8 mouse cellular contexts compared by ENCODE assay signal in genomic region chr19:26604755-26605300, GRCm38 (mm10). TPM values are rescaled to one million over a fixed set of nuclear protein-coding genes. Genes with fewer than 3 reads are reported as not detected.
DNase-seq lines count a peak whose midpoint lies in the region; ATAC-seq and TF ChIP-seq lines count a peak whose summit lies in the region.

Gene Smarca2, plus strand, starts transcription at chr19:26605050.

- intact Hi-C loops in heart, adult 2 months (cut with DNase I) = no loop called here

- no peaks in the 10 kb centered on the region for H3K36me3 ChIP-seq in embryonic facial prominence, embryonic 14.5 days (ENCODE audit: control insufficient read depth, insufficient read depth, low read length)
- H3K36me3 ChIP-seq in heart, adult 2 months (ENCODE audit: control insufficient read depth, insufficient read depth, low read length) = peaks cover 4% of the 10 kb centered on the region
- H3K36me3 ChIP-seq in limb, embryonic 12.5 days = no peaks in the 10 kb centered on the region
- H3K36me3 ChIP-seq in midbrain, embryonic 14.5 days (ENCODE audit: control insufficient read depth, insufficient read depth, low read length) = no peaks in the 10 kb centered on the region

- TF ChIP-seq POLR2A in heart, adult 2 months (IDR thresholded peaks at IDR 0.05; ENCODE audit: insufficient read depth, low read depth, low read length) = peak; percentile 79

- H3K4me2 ChIP-seq in embryonic facial prominence, embryonic 14.5 days (ENCODE audit: low read depth, low read length) = peak within 1 kb of the TSS; percentile 89
- H3K4me2 ChIP-seq in limb, embryonic 12.5 days = peak within 1 kb of the TSS; percentile 99
- H3K4me2 ChIP-seq in midbrain, embryonic 14.5 days (ENCODE audit: low read length) = peak within 1 kb of the TSS; percentile 99

- no peaks in the 10 kb centered on the region for H3K79me2 ChIP-seq in heart, adult 2 months (replicated peaks; ENCODE audit: control insufficient read depth, insufficient read depth, low read length)

- under 1% methylated on average over 26 of the region's 45 CpGs for WGBS in embryonic facial prominence, embryonic 14.5 days
- under 1% methylated on average over 45 of the region's 45 CpGs for WGBS in heart, adult 2 months
- under 1% methylated on average over 45 of the region's 45 CpGs for WGBS in limb, embryonic 12.5 days
- WGBS in midbrain, embryonic 14.5 days = under 1% methylated on average over 44 of the region's 45 CpGs

- H3K9ac ChIP-seq in embryonic facial prominence, embryonic 14.5 days (ENCODE audit: low read depth, low read length) = peak within 1 kb of the TSS; percentile 87
- peak within 1 kb of the TSS; percentile 73 for H3K9ac ChIP-seq in heart, adult 2 months (ENCODE audit: low read depth, low read length)
- H3K9ac ChIP-seq in limb, embryonic 12.5 days (replicated peaks) = peak within 1 kb of the TSS; percentile 84
- peak within 1 kb of the TSS; percentile 67 for H3K9ac ChIP-seq in midbrain, embryonic 14.5 days (replicated peaks; ENCODE audit: low read length)

- H3K4me3 ChIP-seq in embryonic facial prominence, embryonic 14.5 days (ENCODE audit: low read depth, low read length) = peak within 1 kb of the TSS; percentile 82
- peak within 1 kb of the TSS; percentile 94 for H3K4me3 ChIP-seq in heart, adult 2 months
- H3K4me3 ChIP-seq in limb, embryonic 12.5 days (replicated peaks) = peak within 1 kb of the TSS; percentile 74
- H3K4me3 ChIP-seq in midbrain, embryonic 14.5 days (replicated peaks; ENCODE audit: low read depth, low read length) = peak within 1 kb of the TSS; percentile 62

- no peak for TF ChIP-seq CTCF in heart, adult 2 months (IDR thresholded peaks at IDR 0.05)

- ATAC-seq in embryonic facial prominence, embryonic 14.5 days (ENCODE audit: low read depth) = peak; percentile 97
- ATAC-seq in limb, embryonic 12.5 days (ENCODE audit: insufficient number of reproducible peaks, insufficient read depth, low FRiP score, low TSS enrichment, low read depth) = peak; percentile 82
- peak; percentile 95 for ATAC-seq in midbrain, embryonic 14.5 days (ENCODE audit: low FRiP score, low TSS enrichment)

- H3K27me3 ChIP-seq in embryonic facial prominence, embryonic 14.5 days (replicated peaks; ENCODE audit: control insufficient read depth, insufficient read depth, low read length) = no peaks in the 10 kb centered on the region
- no peaks in the 10 kb centered on the region for H3K27me3 ChIP-seq in heart, adult 2 months (ENCODE audit: control insufficient read depth, insufficient read depth, low read length)
- H3K27me3 ChIP-seq in limb, embryonic 12.5 days = peaks cover 8% of the 10 kb centered on the region; the same call in 1 of the 2 replicates
- H3K27me3 ChIP-seq in midbrain, embryonic 14.5 days (ENCODE audit: control insufficient read depth, insufficient read depth, low read length) = peaks cover 5% of the 10 kb centered on the region; the same call in 1 of the 2 replicates

- TF ChIP-seq EP300 in heart, adult 2 months (IDR thresholded peaks at IDR 0.05; ENCODE audit: insufficient read depth, low read depth, low read length) = no peak

- H3K4me1 ChIP-seq in embryonic facial prominence, embryonic 14.5 days (ENCODE audit: control insufficient read depth, insufficient read depth, low read length) = peaks cover 4% of the 10 kb centered on the region
- H3K4me1 ChIP-seq in heart, adult 2 months (ENCODE audit: control insufficient read depth, insufficient read depth, low read length) = peaks cover 4% of the 10 kb centered on the region
- H3K4me1 ChIP-seq in limb, embryonic 12.5 days (replicated peaks) = peaks cover 28% of the 10 kb centered on the region
- H3K4me1 ChIP-seq in midbrain, embryonic 14.5 days (ENCODE audit: control insufficient read depth, insufficient read depth, low read length) = peaks cover 17% of the 10 kb centered on the region

- peak; percentile 90 for DNase-seq in 3T3-L1 (ENCODE audit: low read depth, low spot score)
- DNase-seq in adrenal gland, postnatal 4 days (ENCODE audit: low spot score in 2 of 2) = peak; percentile 91 to 95
- DNase-seq in embryonic facial prominence, embryonic 14.5 days (ENCODE audit: low spot score) = peak; percentile 98
- DNase-seq in heart, adult 2 months = peak; percentile 97 to 99
- DNase-seq in kidney, adult 8-10 months = peak; percentile 97
- DNase-seq in midbrain, embryonic 14.5 days = peak; percentile 97
- DNase-seq in spleen, adult 12 weeks (ENCODE audit: low spot score) = peak; percentile 87

- no peaks in the 10 kb centered on the region for H3K9me3 ChIP-seq in embryonic facial prominence, embryonic 14.5 days (ENCODE audit: control insufficient read depth, low read length)
- no peaks in the 10 kb centered on the region for H3K9me3 ChIP-seq in limb, embryonic 12.5 days
- H3K9me3 ChIP-seq in midbrain, embryonic 14.5 days (ENCODE audit: control insufficient read depth, low read length) = no peaks in the 10 kb centered on the region

- H3K27ac ChIP-seq in embryonic facial prominence, embryonic 14.5 days (replicated peaks; ENCODE audit: low read depth, low read length) = peak within 1 kb of the TSS; percentile 97
- peak within 1 kb of the TSS; percentile 86 for H3K27ac ChIP-seq in heart, adult 2 months
- peak within 1 kb of the TSS; percentile 95 for H3K27ac ChIP-seq in limb, embryonic 12.5 days
- H3K27ac ChIP-seq in midbrain, embryonic 14.5 days (replicated peaks; ENCODE audit: low read depth, low read length) = peak within 1 kb of the TSS; percentile 92

RNA-seq across cellular contexts. Expression of gene Smarca2, which starts in this region (rescaled TPM):
- total RNA-seq in adrenal gland, postnatal 4 days (2021) = 100 to 1,000 TPM in 1 of 2 experiments, 10 to 100 TPM in 1; 99.7 to 101 TPM
- 63.5 and 66.6 TPM in 2 replicates for polyA plus RNA-seq in embryonic facial prominence, embryonic 14.5 days (2014; fragmentation: Nextera tagmentation; extraction: Ambion mirVana)
- total RNA-seq in heart, adult 2 months (2021) = 10 to 100 TPM; 65.7 to 72.1 TPM
- polyA plus RNA-seq in heart, adult 2 months (2012; rRNA removed) = 24.3 and 54.1 TPM in 2 replicates
- 72.0 and 79.4 TPM in 2 replicates for polyA plus RNA-seq in limb, embryonic 12.5 days (2016; fragmentation: Nextera tagmentation; extraction: Ambion mirVana)
- 140 and 144 TPM in 2 replicates for polyA plus RNA-seq in midbrain, embryonic 14.5 days (2014; fragmentation: Nextera tagmentation; extraction: Ambion mirVana)

Comparison
In these comparisons a context has a peak if more than half of its experiments do, and no peak if none do; other contexts are left out.
1. Peak in every context shown above with its lines: DNase-seq, ATAC-seq, H3K4me3 ChIP-seq and H3K27ac ChIP-seq.